Mouse (Mus musculus): Measurements from ENCODE around the gene Bri3. TPM values are rescaled to one million over a fixed set of nuclear protein-coding genes. Genes with fewer than 3 reads are reported as not detected.
"Not testable (repeated sequence)": the region's sequence is repeated elsewhere in the genome, so short reads cannot be mapped to it uniquely, and the experiment has no call there.

The Bri3 gene
- polyA plus RNA-seq, 1 experiment from 2014 or later, result 136 TPM

DNA sequence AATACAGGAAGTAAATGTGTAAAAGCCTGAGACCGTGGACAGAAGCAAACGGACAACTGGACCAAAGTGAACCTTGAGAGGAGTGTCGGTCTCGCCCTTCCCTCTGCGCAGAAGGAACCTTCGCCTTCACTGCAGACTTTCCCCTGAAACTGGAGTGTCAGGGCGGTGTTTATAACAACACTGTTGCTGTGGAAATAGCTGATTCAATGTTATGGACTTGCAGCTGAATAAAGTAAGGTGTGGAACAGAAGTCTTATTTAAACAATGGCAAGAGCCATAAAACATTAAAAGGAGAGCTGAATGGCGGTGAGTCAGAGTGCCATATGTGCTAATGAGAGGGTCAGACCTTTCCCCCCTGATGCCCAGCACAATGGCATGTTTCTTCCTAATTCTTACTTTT is 73.2 kb downstream of the Bri3 start:
- no peak for ATAC-seq
- CTCF ChIA-PET, result interaction anchor here (0.6 to 1.2 kb wide), 3 partner anchors 9 to 13 kb away, joined by 3 read pairs; no protein-coding TSS in a partner anchor
- POLR2A ChIA-PET, result no interaction called here
- in situ Hi-C loops (cut with MboI; ENCODE audit: low pct_unique_long_range_greater_than_20kb), result no loop called here
- no peak for DNase-seq (ENCODE audit: low read depth, low spot score)
- H3K27me3 ChIP-seq, result no peaks in the 10 kb centered on the region
- no peak for TF ChIP-seq CTCF (IDR thresholded peaks at IDR 0.05)

- no peak for TF ChIP-seq CTCF (IDR thresholded peaks at IDR 0.05)
- POLR2A ChIA-PET, result no interaction called here
- ATAC-seq (peak; percentile 19), DNase-seq (ENCODE audit: low read depth, low spot score) (no peak)
- in situ Hi-C loops (cut with MboI; ENCODE audit: low pct_unique_long_range_greater_than_20kb), result no loop called here
- CTCF ChIA-PET, result interaction anchor here (0.9 to 1.2 kb wide), 2 partner anchors 8 to 11 kb away, joined by 3 read pairs; no protein-coding TSS in a partner anchor
- no peaks in the 10 kb centered on the region for H3K27me3 ChIP-seq
Measured at GRCm38 (mm10) chr5:144318286-144318685, 74.0 kb downstream of the Bri3 start.

DNA sequence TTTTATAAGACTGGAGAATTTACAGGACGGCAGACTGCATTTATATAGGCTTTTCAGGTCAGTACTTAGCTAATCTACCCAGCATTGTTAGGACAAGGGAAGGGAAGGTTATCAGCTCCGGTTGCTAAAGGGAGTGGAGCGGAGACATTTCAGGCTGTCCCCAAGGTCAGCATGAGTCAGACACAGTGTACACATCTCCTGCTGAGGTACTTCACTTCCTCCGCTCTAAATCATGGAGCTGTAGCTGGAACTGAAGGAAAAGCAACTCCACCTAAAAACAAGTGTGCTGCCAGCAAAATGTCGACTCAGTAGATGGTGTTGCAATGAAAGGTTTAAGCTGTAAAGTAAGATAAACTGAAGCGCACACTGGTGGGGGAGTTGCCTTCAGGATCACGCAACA is 77.4 kb downstream of the Bri3 start:
- POLR2A ChIA-PET, result interaction anchor here (0.5 to 1.2 kb wide), 2 partner anchors 26 to 39 kb away, joined by 4 read pairs; no protein-coding TSS in a partner anchor
- H3K27me3 ChIP-seq, result no peaks in the 10 kb centered on the region
- CTCF ChIA-PET, result interaction anchor here (1.2 to 1.6 kb wide), 3 partner anchors 12 to 42 kb away, joined by 4 to 5 read pairs (median 4); no protein-coding TSS in a partner anchor
- in situ Hi-C loops (cut with MboI; ENCODE audit: low pct_unique_long_range_greater_than_20kb), result no loop called here
- no peak for ATAC-seq
- TF ChIP-seq CTCF (IDR thresholded peaks at IDR 0.05), result no peak
- no peak for DNase-seq (ENCODE audit: low read depth, low spot score)

GRCm38 (mm10) chr5:144322717-144323116 is 78.5 kb downstream of the Bri3 start:
- in situ Hi-C loops (cut with MboI; ENCODE audit: low pct_unique_long_range_greater_than_20kb), result no loop called here
- ATAC-seq, result no peak
- POLR2A ChIA-PET, result no interaction called here

DNA sequence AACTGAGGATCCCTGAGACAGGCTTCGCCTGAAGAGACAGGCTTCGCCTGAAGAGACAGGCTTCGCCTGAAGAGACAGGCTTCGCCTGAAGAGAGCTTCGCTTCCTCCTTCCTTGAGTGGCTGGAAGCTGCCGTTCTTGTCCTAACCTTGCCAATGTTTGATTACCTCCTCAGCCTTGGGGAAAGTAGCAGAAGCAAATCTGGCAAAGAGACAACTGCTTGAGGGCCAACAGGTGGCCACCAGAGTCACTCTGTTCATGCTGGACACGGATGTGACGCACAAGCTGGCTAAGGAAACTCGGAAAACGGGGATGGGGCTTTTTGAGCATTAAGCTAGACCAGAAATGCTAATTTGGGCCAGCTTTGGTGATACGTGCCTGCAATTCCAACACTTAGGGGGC is 89.8 kb downstream of the Bri3 start:
- DNase-seq (ENCODE audit: low read depth, low spot score), result no peak
- in situ Hi-C loops (cut with MboI; ENCODE audit: low pct_unique_long_range_greater_than_20kb), result no loop called here
- TF ChIP-seq CTCF (IDR thresholded peaks at IDR 0.05), result no peak
- no peak for ATAC-seq
- CTCF ChIA-PET, result no interaction called here
- H3K27me3 ChIP-seq, result no peaks in the 10 kb centered on the region
- POLR2A ChIA-PET, result no interaction called here

More at GRCm38 (mm10) chr5:144322717-144323116, 78.5 kb downstream of the Bri3 start:
- CTCF ChIA-PET, result interaction anchor here (1.6 kb wide), 1 partner anchor 13 kb away, joined by 5 read pairs; no protein-coding TSS in a partner anchor
- TF ChIP-seq CTCF (IDR thresholded peaks at IDR 0.05), result no peak
- no peak for DNase-seq (ENCODE audit: low read depth, low spot score)
- H3K27me3 ChIP-seq, result no peaks in the 10 kb centered on the region

- in situ Hi-C loops (cut with MboI; ENCODE audit: low pct_unique_long_range_greater_than_20kb); H3K27me3 ChIP-seq; ATAC-seq; POLR2A ChIA-PET; DNase-seq (ENCODE audit: low read depth, low spot score): not testable (repeated sequence)
- CTCF ChIA-PET, result interaction anchor here (1.0 to 4.4 kb wide), 3 partner anchors 11 to 14 kb away, joined by 3 to 19 read pairs (median 4); no protein-coding TSS in a partner anchor
Measured at GRCm38 (mm10) chr5:144335357-144335756, 91.1 kb downstream of the Bri3 start.

- CTCF ChIA-PET, result interaction anchor here (4.4 kb wide), 1 partner anchor 8 kb away, joined by 19 read pairs; no protein-coding TSS in a partner anchor
- POLR2A ChIA-PET, result interaction anchor here (1.2 kb wide), 1 partner anchor 11 kb away, joined by 3 read pairs; no protein-coding TSS in a partner anchor
- ATAC-seq, result no peak
- no peak for DNase-seq (ENCODE audit: low read depth, low spot score)
- no peaks in the 10 kb centered on the region for H3K27me3 ChIP-seq
- TF ChIP-seq CTCF (IDR thresholded peaks at IDR 0.05), result no peak
- in situ Hi-C loops (cut with MboI; ENCODE audit: low pct_unique_long_range_greater_than_20kb), result no loop called here
Measured at GRCm38 (mm10) chr5:144338787-144339186, 94.5 kb downstream of the Bri3 start.

DNA sequence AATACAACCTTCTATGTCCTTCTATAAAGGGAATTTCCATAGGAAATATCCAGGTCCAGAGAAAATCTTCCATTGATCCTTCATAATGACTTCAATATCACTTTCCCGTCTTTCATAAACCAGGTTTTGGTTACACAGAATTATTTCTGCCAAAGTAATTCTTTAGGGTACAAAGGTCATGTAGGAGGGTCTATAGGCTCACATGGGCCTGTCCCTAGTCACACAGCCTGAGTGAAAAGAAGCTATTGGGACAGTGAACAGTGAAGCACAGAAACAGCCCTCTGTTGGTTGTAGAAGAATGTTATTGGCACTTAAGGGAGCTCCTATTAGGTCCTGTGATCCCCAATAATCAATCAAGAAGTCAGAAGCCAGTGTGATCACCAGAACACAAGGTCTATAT is 96.8 kb downstream of the Bri3 start:
- DNase-seq (ENCODE audit: low read depth, low spot score) (no peak), ATAC-seq (no peak)
- in situ Hi-C loops (cut with MboI; ENCODE audit: low pct_unique_long_range_greater_than_20kb), result no loop called here
- H3K27me3 ChIP-seq, result no peaks in the 10 kb centered on the region
- ChIA-PET CTCF (no interaction called here), POLR2A (interaction anchor here (1.0 kb wide), 1 partner anchor 9 kb away, joined by 4 read pairs; no protein-coding TSS in a partner anchor)
- no peak for TF ChIP-seq CTCF (IDR thresholded peaks at IDR 0.05)

- in situ Hi-C loops (cut with MboI; ENCODE audit: low pct_unique_long_range_greater_than_20kb), result no loop called here
- POLR2A ChIA-PET, result interaction anchor here (1.6 kb wide), 1 partner anchor 13 kb away, joined by 3 read pairs; the partner anchor contains the start of gene Baiap2l1
- H3K27me3 ChIP-seq, result no peaks in the 10 kb centered on the region
- CTCF ChIA-PET, result interaction anchor here (1.8 to 5.0 kb wide), 3 partner anchors 8 to 17 kb away, joined by 4 to 19 read pairs (median 5); no protein-coding TSS in a partner anchor
- DNase-seq (ENCODE audit: low read depth, low spot score), result no peak
- TF ChIP-seq CTCF (IDR thresholded peaks at IDR 0.05), result no peak
- ATAC-seq, result no peak
Measured at GRCm38 (mm10) chr5:144344592-144344991, 100.4 kb downstream of the Bri3 start.

DNA sequence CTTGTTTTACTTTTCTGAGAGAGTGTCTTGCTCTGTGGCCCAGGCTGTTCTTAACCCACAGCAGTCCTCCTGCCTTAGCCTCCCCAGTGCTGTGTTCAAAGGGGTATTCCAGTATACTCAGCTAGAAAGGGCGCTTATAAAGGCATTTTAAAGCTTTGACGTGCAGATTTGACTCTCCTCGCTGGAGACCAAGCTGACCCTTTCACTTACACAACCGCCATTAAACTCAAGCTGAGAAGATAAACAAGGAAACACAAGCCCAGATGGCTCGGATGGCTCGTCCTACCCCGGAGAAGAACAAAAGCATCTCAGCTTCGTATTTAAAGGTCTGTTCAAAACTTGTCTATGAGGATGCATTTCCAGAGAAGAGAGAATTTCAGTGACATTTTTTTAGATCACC is 106.9 kb downstream of the Bri3 start:
- POLR2A ChIA-PET, result interaction anchor here (0.7 kb wide), 1 partner anchor 73 kb away, joined by 3 read pairs; no protein-coding TSS in a partner anchor

GRCm38 (mm10) chr5:144352250-144353047 is 108.2 kb downstream of the Bri3 start:
- ATAC-seq (peak; percentile 27), DNase-seq (ENCODE audit: low read depth, low spot score) (no peak)
- in situ Hi-C loops (cut with MboI; ENCODE audit: low pct_unique_long_range_greater_than_20kb), result no loop called here
- CTCF ChIA-PET, result interaction anchor here (1.7 kb wide), 1 partner anchor 23 kb away, joined by 3 read pairs; no protein-coding TSS in a partner anchor
- TF ChIP-seq CTCF (IDR thresholded peaks at IDR 0.05), result no peak
- H3K27me3 ChIP-seq, result no peaks in the 10 kb centered on the region
- POLR2A ChIA-PET, result no interaction called here

More for the DNA sequence above, 106.9 kb downstream of the Bri3 start:
- CTCF ChIA-PET, result interaction anchor here (1.7 kb wide), 1 partner anchor 22 kb away, joined by 3 read pairs; no protein-coding TSS in a partner anchor
- in situ Hi-C loops (cut with MboI; ENCODE audit: low pct_unique_long_range_greater_than_20kb), result no loop called here
- H3K27me3 ChIP-seq, result no peaks in the 10 kb centered on the region
- ATAC-seq, result no peak
- no peak for TF ChIP-seq CTCF (IDR thresholded peaks at IDR 0.05)
- no peak for DNase-seq (ENCODE audit: low read depth, low spot score)
